Mouse (Mus musculus): Measurements from ENCODE around the gene Ttc7.

DNA sequence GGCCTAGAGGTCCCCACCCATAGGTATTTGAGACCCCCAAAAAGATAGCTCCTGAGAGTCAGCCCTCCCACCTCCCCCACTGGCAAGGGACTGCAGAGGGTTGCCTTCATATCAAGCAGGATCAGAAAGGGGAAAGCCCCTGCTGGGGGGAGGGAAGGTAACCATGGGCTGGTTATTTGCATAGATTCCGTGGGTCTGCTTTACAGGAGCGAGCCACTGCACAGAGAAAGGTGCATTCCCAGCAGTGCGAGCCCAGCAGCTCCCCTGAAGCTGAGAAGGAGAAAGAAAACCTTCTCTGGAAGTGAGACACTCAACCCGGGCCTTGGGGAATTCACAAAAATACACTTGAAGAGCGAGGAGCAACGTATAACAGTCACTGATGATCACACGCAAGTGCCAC lies 135.4 kb downstream of the Ttc7 start:
- TF ChIP-seq CTCF (IDR thresholded peaks at IDR 0.05; ENCODE audit: low read depth) (no peak), EP300 (IDR thresholded peaks at IDR 0.05; ENCODE audit: low read depth) (no peak)

Measured in heart, postnatal 0 days (tissue).